ENCODE assay signal across 9 mouse cellular contexts in genomic region chr5:65401251-65401994, GRCm38 (mm10). TPM values are rescaled to one million over a fixed set of nuclear protein-coding genes. Genes with fewer than 3 reads are reported as not detected.
DNase-seq lines count a peak whose midpoint lies in the region; ATAC-seq and TF ChIP-seq lines count a peak whose summit lies in the region.
"Had no signal": no experiment of that assay in that cellular context is flagged by ENCODE, and none has a peak within 500 bp of the region (broad histone marks: within the 10 kb centered on the region; RNA-seq: fewer than 3 reads in every experiment).

No protein-coding gene starts in this region.

- H3K9me3 ChIP-seq in embryonic facial prominence, embryonic 14.5 days (ENCODE audit: control insufficient read depth, low read length) = no peaks in the 10 kb centered on the region
- no peaks in the 10 kb centered on the region for H3K9me3 ChIP-seq in liver, embryonic 13.5 days (replicated peaks)
- no peaks in the 10 kb centered on the region for H3K9me3 ChIP-seq in neural tube, embryonic 15.5 days (replicated peaks)

- peaks cover 90% of the 10 kb centered on the region for H3K36me3 ChIP-seq in embryonic facial prominence, embryonic 14.5 days (ENCODE audit: control insufficient read depth, insufficient read depth, low read length)
- peaks cover 85% of the 10 kb centered on the region for H3K36me3 ChIP-seq in liver, embryonic 13.5 days
- H3K36me3 ChIP-seq in neural tube, embryonic 15.5 days = peaks cover 61% of the 10 kb centered on the region
- no peaks in the 10 kb centered on the region; the same call in none of the 2 replicates for H3K36me3 ChIP-seq in testis, adult 2 months (ENCODE audit: control insufficient read depth, insufficient read depth, low read length)

- H3K27me3 ChIP-seq in embryonic facial prominence, embryonic 14.5 days (replicated peaks; ENCODE audit: control insufficient read depth, insufficient read depth, low read length) = no peaks in the 10 kb centered on the region
- no peaks in the 10 kb centered on the region for H3K27me3 ChIP-seq in liver, embryonic 13.5 days
- H3K27me3 ChIP-seq in neural tube, embryonic 15.5 days (replicated peaks) = no peaks in the 10 kb centered on the region
- H3K27me3 ChIP-seq in testis, adult 2 months (ENCODE audit: control insufficient read depth, insufficient read depth, low read length) = no peaks in the 10 kb centered on the region

- H3K4me2 ChIP-seq in embryonic facial prominence, embryonic 14.5 days (ENCODE audit: low read depth, low read length) = no peak overlapping the region
- no peak overlapping the region for H3K4me2 ChIP-seq in liver, embryonic 13.5 days
- no peak overlapping the region for H3K4me2 ChIP-seq in neural tube, embryonic 15.5 days

- no peak overlapping the region for H3K4me3 ChIP-seq in embryonic facial prominence, embryonic 14.5 days (ENCODE audit: low read depth, low read length)
- H3K4me3 ChIP-seq in liver, embryonic 13.5 days (replicated peaks) = no peak overlapping the region
- H3K4me3 ChIP-seq in neural tube, embryonic 15.5 days (replicated peaks) = no peak overlapping the region
- no peak overlapping the region for H3K4me3 ChIP-seq in testis, adult 2 months (ENCODE audit: control insufficient read depth, low read depth, low read length)
- H3K4me3 ChIP-seq: erythroblast, embryonic 14.5 days had no signal

- H3K9ac ChIP-seq in embryonic facial prominence, embryonic 14.5 days (ENCODE audit: low read depth, low read length) = no peak overlapping the region
- no peak overlapping the region for H3K9ac ChIP-seq in liver, embryonic 13.5 days
- H3K9ac ChIP-seq in neural tube, embryonic 15.5 days (replicated peaks) = no peak overlapping the region

- H3K4me1 ChIP-seq in embryonic facial prominence, embryonic 14.5 days (ENCODE audit: control insufficient read depth, insufficient read depth, low read length) = no peaks in the 10 kb centered on the region
- H3K4me1 ChIP-seq in liver, embryonic 13.5 days (replicated peaks) = peaks cover 5% of the 10 kb centered on the region; the same call in 1 of the 2 replicates
- 0 out of 2 replicates have a peak, but pooled peaks cover 3% of the 10 kb centered on the region for H3K4me1 ChIP-seq in neural tube, embryonic 15.5 days
- no peaks in the 10 kb centered on the region for H3K4me1 ChIP-seq in testis, adult 2 months (ENCODE audit: control insufficient read depth, insufficient read depth, low read length)

- peak; percentile 51; the same call in 1 of the 2 replicates for TF ChIP-seq CTCF in testis, adult 2 months (IDR thresholded peaks at IDR 0.05; ENCODE audit: control insufficient read depth, insufficient read depth, insufficient replicate concordance, low read depth, low read length)

- ATAC-seq in embryonic facial prominence, embryonic 14.5 days (ENCODE audit: low read depth) = peak; percentile 67
- ATAC-seq in liver, embryonic 13.5 days (ENCODE audit: low read depth) = peak; percentile 75
- ATAC-seq in neural tube, embryonic 15.5 days (ENCODE audit: low FRiP score) = peak; percentile 63; the same call in 1 of the 2 replicates

- no peak overlapping the region for H3K27ac ChIP-seq in embryonic facial prominence, embryonic 14.5 days (replicated peaks; ENCODE audit: low read depth, low read length)
- H3K27ac ChIP-seq in liver, embryonic 13.5 days = no peak overlapping the region
- no peak overlapping the region for H3K27ac ChIP-seq in neural tube, embryonic 15.5 days (replicated peaks)
- H3K27ac ChIP-seq in testis, adult 2 months (ENCODE audit: control insufficient read depth, insufficient read depth, low read depth, low read length) = no peak overlapping the region

- WGBS in embryonic facial prominence, embryonic 14.5 days = 34% methylated on average over 2 of the region's 2 CpGs
- 35% methylated on average over 2 of the region's 2 CpGs for WGBS in liver, embryonic 13.5 days (ENCODE audit: insufficient replicate concordance)
- WGBS in neural tube, embryonic 15.5 days = 27% methylated on average over 2 of the region's 2 CpGs

- peak; percentile 85 for DNase-seq in CD4-positive, CD25-positive, alpha-beta regulatory T cell, adult 2 months (ENCODE audit: low read depth, low spot score)
- peak; percentile 83 to 86 for DNase-seq in adrenal gland, postnatal 36 days
- DNase-seq in embryonic facial prominence, embryonic 14.5 days (ENCODE audit: low spot score) = peak; percentile 65
- DNase-seq in heart, adult 8-10 months (ENCODE audit: low spot score) = peak; percentile 79
- peak; percentile 90 for DNase-seq in kidney, postnatal 10 days
- peak; percentile 70 for DNase-seq in liver, embryonic 13.5 days

- no peak for TF ChIP-seq POLR2A in testis, adult 2 months (IDR thresholded peaks at IDR 0.05; ENCODE audit: control insufficient read depth, low read depth, low read length)

RNA-seq across cellular contexts. Expression of gene Lias, which starts 10.1 kb away (rescaled TPM):
- total RNA-seq in adrenal gland, postnatal 36 days (2021) = 10 to 100 TPM; 57.5 to 57.9 TPM
- 60.8 and 61.2 TPM in 2 replicates for polyA plus RNA-seq in embryonic facial prominence, embryonic 14.5 days (2014; fragmentation: Nextera tagmentation; extraction: Ambion mirVana)
- total RNA-seq in heart, adult 8-10 months (2022) = 10 to 100 TPM; 48.0 to 56.8 (median 54.2) TPM
- polyA plus RNA-seq in liver, embryonic 13.5 days (2015; fragmentation: Nextera tagmentation; extraction: Ambion mirVana) = 48.6 and 53.2 TPM in 2 replicates
- polyA plus RNA-seq in neural tube, embryonic 15.5 days (2015; fragmentation: Nextera tagmentation; extraction: Ambion mirVana) = 61.1 and 63.4 TPM in 2 replicates
- polyA plus RNA-seq in testis, adult 2 months (2012; rRNA removed) = 29.5 and 32.1 TPM in 2 replicates

RNA-seq across cellular contexts. Expression of gene Rpl9, which starts 10.2 kb away (rescaled TPM):
- 1,000 to 10,000 TPM; 1,087 to 1,104 TPM for total RNA-seq in adrenal gland, postnatal 36 days (2021)
- 1,224 and 1,226 TPM in 2 replicates for polyA plus RNA-seq in embryonic facial prominence, embryonic 14.5 days (2014; fragmentation: Nextera tagmentation; extraction: Ambion mirVana)
- total RNA-seq in heart, adult 8-10 months (2022) = 100 to 1,000 TPM; 607 to 701 (median 666) TPM
- polyA plus RNA-seq in liver, embryonic 13.5 days (2015; fragmentation: Nextera tagmentation; extraction: Ambion mirVana) = 731 and 782 TPM in 2 replicates
- polyA plus RNA-seq in neural tube, embryonic 15.5 days (2015; fragmentation: Nextera tagmentation; extraction: Ambion mirVana) = 545 and 687 TPM in 2 replicates
- 137 and 148 TPM in 2 replicates for polyA plus RNA-seq in testis, adult 2 months (2012; rRNA removed)

RNA-seq across cellular contexts. Expression of gene Ugdh, which starts 34.3 kb away (rescaled TPM):
- 10 to 100 TPM; 84.3 to 86.2 TPM for total RNA-seq in adrenal gland, postnatal 36 days (2021)
- 119 and 125 TPM in 2 replicates for polyA plus RNA-seq in embryonic facial prominence, embryonic 14.5 days (2014; fragmentation: Nextera tagmentation; extraction: Ambion mirVana)
- 10 to 100 TPM; 11.3 to 13.9 (median 12.7) TPM for total RNA-seq in heart, adult 8-10 months (2022)
- polyA plus RNA-seq in liver, embryonic 13.5 days (2015; fragmentation: Nextera tagmentation; extraction: Ambion mirVana) = 16.7 and 19.0 TPM in 2 replicates
- 44.1 and 63.4 TPM in 2 replicates for polyA plus RNA-seq in neural tube, embryonic 15.5 days (2015; fragmentation: Nextera tagmentation; extraction: Ambion mirVana)
- polyA plus RNA-seq in testis, adult 2 months (2012; rRNA removed) = 1.3 TPM in 2 replicates

RNA-seq across cellular contexts. Expression of gene Klb, which starts 53.3 kb away (rescaled TPM):
- 1 to 10 TPM; 8.4 to 9.6 TPM for total RNA-seq in adrenal gland, postnatal 36 days (2021)
- 0.30 and 0.65 TPM in 2 replicates for polyA plus RNA-seq in embryonic facial prominence, embryonic 14.5 days (2014; fragmentation: Nextera tagmentation; extraction: Ambion mirVana)
- total RNA-seq in heart, adult 8-10 months (2022) = under 1 TPM in 1 of 4 experiments, not detected in 3; 0.20 TPM
- 8.7 and 10.0 TPM in 2 replicates for polyA plus RNA-seq in liver, embryonic 13.5 days (2015; fragmentation: Nextera tagmentation; extraction: Ambion mirVana)
- polyA plus RNA-seq in neural tube, embryonic 15.5 days (2015; fragmentation: Nextera tagmentation; extraction: Ambion mirVana) = 0.15 TPM in 1 of 2 replicates, not detected in the other
- polyA plus RNA-seq in testis, adult 2 months (2012; rRNA removed) = 0.65 and 0.72 TPM in 2 replicates
